Mouse (Mus musculus): ENCODE data around the gene Prox1. TPM values are rescaled to one million over a fixed set of nuclear protein-coding genes. Genes with fewer than 3 reads are reported as not detected.
A peak's percentile ranks its signal among the peaks of the same experiment; 100 is the strongest.

Prox1 gene
- total RNA-seq, 2 experiments from 2014 or later, result 77.4 to 83.6 TPM

- DNase-seq (ENCODE audit: low spot score in 2 of 2), result peak; percentile 20 to 69
These were observed 3.7 kb upstream of the Prox1 start for GRCm38 (mm10) chr1:190174231-190174630.

GRCm38 (mm10) chr1:190173596-190173995 is 3.1 kb upstream of the Prox1 start:
- DNase-seq (ENCODE audit: low spot score in 2 of 2), result peak; percentile 35 to 46

GRCm38 (mm10) chr1:190172979-190173461 is 2.5 kb upstream of the Prox1 start:
- DNase-seq (ENCODE audit: low spot score in 2 of 2), result peak in 1 of 2 experiments; percentile 45

DNA sequence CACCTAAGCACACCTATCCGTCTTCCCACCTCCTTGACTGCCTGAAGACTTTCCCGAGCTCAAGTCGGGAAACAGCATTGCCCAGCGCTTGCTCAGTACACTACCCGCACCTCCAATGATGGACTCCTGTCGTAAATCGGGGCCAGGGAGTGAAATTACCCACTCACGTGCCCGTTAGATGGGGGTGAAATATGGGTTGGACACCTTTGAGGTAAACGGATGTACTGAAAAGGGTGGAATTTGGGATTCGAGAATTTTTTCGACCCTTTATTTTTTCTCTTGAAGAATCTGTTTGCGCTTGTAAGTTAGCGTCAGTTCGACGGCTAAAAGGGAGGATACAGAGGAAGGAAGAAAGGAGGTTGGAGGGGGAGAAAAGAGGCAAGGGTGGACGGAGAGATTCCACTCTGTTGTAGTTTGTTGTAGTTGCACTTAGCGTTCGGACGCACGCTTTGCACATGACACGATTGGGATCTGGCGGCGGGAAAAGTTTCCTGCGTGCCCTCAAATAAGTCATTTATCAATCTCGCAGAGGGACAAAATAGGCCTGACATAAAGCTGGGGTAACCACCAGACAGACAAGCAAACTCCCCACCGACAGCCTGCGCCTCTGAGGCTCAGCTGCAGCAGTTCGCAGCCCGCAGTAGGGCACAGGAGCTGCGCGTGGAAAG is 1.9 kb upstream of the Prox1 start:
- DNase-seq (ENCODE audit: low spot score in 2 of 2), result no peak

DNA sequence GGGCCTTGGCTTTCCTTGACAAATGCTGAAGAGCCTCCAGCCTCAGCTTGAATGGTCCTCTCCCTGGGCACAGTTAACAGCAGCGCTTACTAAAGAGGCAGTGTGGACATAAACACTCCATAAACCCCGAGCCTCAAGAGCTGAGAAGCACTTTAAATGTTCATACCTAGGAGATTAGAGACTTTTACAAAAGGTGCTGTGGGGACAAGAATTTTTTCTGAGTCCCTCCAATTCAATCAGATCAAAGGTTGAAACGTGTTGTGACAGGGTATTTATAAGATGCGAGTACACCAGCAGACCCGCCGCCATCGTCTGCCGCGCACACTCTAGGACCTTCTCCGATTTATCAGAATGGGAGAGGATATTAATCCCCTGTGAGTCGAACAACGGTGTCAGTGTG is 1.2 kb upstream of the Prox1 start:
- no peak for DNase-seq (ENCODE audit: low spot score in 2 of 2)

DNA sequence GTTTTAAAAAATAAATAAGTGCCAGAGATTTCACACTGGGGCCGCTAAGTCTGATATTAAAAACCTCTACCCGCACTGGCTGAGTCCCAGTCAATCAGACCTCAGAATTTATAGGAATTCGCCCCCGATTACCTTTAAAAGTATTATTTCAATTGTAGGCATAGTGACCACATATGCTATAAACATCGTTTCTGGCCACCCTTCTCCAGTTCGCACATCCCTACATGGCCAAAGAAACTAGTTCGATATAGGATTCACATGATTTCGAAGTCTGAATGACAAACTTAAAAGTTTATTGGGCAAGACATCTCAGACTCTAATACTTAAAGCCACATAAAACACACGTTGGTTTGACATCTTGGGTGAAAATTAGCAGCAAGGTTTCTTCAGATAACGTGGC is 827 bp upstream of the Prox1 start:
- no peak for DNase-seq (ENCODE audit: low spot score in 2 of 2)

DNA sequence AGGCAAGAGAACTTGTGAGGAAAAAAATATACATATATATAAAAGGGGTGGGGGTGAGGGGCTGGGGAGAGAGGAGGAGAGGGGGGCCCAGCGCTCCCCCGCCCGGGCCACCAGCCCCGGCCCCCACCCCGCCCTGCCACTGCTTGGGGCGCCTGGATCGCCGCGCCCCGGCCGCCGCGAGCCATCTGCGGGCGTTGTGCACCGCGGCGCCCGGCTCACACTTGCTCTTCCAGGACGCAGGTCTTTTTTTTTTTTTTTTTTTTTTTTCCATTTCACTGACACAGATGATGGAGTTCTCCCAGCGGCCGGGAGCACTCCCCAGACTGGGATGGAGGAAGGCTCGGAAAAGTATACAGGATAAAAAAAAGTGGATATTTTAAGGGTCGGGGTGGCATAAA is 304 bp upstream of the Prox1 start:
- DNase-seq (ENCODE audit: low spot score in 2 of 2), result no peak

- DNase-seq (ENCODE audit: low spot score in 2 of 2), result no peak
These were observed 1.5 kb downstream of the Prox1 start for GRCm38 (mm10) chr1:190168761-190169671.

- no peak for DNase-seq (ENCODE audit: low spot score in 2 of 2)
These were observed 2.4 kb downstream of the Prox1 start for GRCm38 (mm10) chr1:190168115-190168514.

DNA sequence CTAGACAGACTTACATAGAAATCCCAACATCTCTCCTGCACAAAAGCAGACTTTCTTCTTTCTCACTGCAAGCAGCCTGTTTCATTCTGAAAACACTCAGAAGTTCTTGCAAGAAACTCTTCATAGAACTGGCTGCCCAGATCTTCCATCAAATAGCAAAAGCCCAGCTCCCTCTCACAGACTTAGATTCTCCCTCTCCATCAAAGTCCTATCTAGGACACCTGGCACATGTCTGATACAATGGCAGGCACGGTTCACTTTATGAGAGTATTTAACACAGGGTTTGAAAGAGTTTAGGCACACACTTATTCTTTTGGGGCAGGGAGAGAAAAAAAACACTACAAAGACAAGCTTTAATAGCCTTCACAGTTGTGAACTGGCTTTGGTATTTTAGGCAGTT is 2.9 kb downstream of the Prox1 start:
- DNase-seq (ENCODE audit: low spot score in 2 of 2), result no peak

DNA sequence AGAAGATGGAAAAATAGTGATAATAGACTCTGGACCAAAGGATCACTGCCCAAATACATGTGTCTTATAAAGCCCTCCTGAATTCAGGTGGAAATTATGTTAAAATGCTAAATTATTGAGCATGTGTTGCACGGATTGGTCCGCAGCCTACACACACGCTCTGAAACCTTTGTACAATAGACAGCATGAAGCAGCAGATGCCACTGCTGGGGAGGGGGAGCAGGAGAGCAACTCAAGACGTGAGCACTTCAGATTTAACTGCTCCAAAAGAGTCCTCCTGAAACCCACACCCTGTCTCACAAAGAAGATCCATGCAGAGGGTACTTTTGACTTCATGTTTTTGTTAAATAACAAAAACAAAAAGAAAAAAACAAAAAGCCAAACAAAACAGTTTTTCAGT is 5.0 kb downstream of the Prox1 start:
- no peak for DNase-seq (ENCODE audit: low spot score in 2 of 2)

DNA sequence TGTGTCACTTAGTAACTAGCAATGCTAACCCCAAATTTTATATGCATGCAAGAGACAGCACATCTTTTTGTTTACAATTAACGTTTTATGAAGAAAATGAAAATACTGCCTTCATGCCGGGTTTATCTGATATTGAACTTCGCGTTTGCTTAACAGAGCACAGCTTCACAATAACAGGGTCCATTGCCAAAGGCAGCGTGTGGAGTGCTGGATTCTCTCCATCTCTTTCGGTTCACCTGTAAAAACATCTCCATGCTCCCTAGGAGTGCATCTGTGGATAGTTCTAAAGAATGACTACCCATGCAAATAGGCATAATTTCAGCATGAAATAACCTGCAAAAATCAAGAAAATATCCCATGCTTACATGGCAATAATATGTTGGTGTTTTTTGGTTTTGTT is 7.0 kb downstream of the Prox1 start:
- DNase-seq (ENCODE audit: low spot score in 2 of 2), result no peak

GRCm38 (mm10) chr1:190161708-190162465 is 8.6 kb downstream of the Prox1 start:
- no peak for DNase-seq (ENCODE audit: low spot score in 2 of 2)

GRCm38 (mm10) chr1:190161288-190161687 is 9.2 kb downstream of the Prox1 start:
- DNase-seq (ENCODE audit: low spot score in 2 of 2), result no peak

DNA sequence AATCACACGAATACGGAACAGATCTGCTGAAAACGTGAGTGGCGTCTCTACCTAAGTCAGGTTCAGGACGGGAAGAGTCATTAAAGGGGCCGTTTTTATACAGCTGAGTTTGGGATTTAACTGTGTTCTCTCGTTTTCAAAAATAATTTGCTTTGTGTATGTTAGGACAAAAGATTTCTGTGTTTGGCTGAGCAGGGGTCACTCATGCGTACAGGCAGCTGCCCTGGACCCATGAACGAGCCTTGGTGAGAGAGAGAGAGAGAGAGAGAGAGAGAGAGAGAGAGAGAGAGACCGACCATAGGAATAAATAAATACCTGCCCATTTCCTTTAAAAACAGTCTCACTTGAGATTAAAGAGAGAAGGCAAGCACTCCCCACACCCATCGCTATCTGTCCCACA is 11.1 kb downstream of the Prox1 start:
- DNase-seq (ENCODE audit: low spot score in 2 of 2), result no peak

- DNase-seq (ENCODE audit: low spot score in 2 of 2), result no peak
These were observed 14.8 kb downstream of the Prox1 start for GRCm38 (mm10) chr1:190155751-190156150.

DNA sequence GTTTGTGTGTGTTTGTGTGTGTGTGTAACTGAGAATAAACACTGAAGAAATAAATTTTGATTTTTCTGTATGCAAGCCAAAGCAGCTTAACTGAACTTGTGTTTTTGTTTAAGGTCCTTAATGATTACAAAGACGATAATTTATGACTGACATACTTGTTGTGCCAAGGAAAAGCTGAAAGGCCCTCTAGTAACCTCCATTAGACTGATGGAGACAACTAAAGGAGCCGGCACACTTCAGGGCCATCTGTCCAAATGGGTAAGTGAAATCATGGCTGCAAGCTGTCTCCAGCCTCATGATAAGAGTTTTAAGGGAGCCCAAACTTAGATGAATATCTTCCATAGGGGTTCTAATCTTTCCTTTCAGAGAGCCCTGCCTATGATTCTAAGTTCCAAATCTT is 15.5 kb downstream of the Prox1 start:
- no peak for DNase-seq (ENCODE audit: low spot score in 2 of 2)

- no peak for DNase-seq (ENCODE audit: low spot score in 2 of 2)
These were observed 16.2 kb downstream of the Prox1 start for GRCm38 (mm10) chr1:190154292-190154691.

- no peak for DNase-seq (ENCODE audit: low spot score in 2 of 2)
These were observed 17.9 kb downstream of the Prox1 start for GRCm38 (mm10) chr1:190152603-190153002.

- DNase-seq (ENCODE audit: low spot score in 2 of 2), result no peak
These were observed 21.2 kb downstream of the Prox1 start for GRCm38 (mm10) chr1:190149233-190149741.

GRCm38 (mm10) chr1:190148661-190149232 is 21.8 kb downstream of the Prox1 start:
- no peak for DNase-seq (ENCODE audit: low spot score in 2 of 2)
